Mouse (Mus musculus) large intestine, adult 2 months (tissue): ENCODE measurements around the gene Cfap99. TPM values are rescaled to one million over a fixed set of nuclear protein-coding genes. Genes with fewer than 3 reads are reported as not detected.
A peak's percentile ranks its signal among the peaks of the same experiment; 100 is the strongest.

Experiments
- DNase-seq: peaks from one replicate; pipeline ENCODE4 v3.0.0-alpha.2; 2012; ENCODE audit warnings: low read depth, low spot score
- WGBS: fragments of 180-500 bp; shearing (Covaris S2); methylation state at CpG from one replicate; pipeline ENCODE4 v1.1.7; 2018; 5-methylcytosine and 5-hydroxymethylcytosine counted together
- polyA plus RNA-seq: library from polyadenylated mRNA; depleted of rRNA; stranded (reverse); fragments of >200 nt; gene quantifications from 2 replicates; pipeline ENCODE4 v1.2.3, GENCODE M21; 2012

Gene Cfap99
- polyA plus RNA-seq, 1 experiment, result not detected

DNA sequence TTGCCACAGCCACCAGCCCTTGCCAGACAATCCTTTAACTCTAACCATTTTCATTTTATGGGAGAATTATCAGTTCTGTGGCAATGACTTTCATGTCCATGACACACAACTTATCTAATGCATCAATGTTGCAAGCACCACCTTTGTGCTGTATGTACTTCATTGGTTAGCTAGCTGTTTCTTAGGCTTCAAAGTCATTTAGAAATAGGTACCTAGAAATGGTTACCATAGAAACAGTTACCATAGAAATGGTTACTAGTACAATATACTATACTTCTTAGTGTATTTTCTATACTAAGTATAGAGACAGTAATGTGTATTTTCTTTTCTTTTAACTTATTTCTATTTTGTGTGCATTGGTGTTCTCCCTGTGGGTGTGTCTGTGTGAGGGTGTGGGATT lies 36.9 kb downstream of the Cfap99 start:
- DNase-seq, result no peak

DNA sequence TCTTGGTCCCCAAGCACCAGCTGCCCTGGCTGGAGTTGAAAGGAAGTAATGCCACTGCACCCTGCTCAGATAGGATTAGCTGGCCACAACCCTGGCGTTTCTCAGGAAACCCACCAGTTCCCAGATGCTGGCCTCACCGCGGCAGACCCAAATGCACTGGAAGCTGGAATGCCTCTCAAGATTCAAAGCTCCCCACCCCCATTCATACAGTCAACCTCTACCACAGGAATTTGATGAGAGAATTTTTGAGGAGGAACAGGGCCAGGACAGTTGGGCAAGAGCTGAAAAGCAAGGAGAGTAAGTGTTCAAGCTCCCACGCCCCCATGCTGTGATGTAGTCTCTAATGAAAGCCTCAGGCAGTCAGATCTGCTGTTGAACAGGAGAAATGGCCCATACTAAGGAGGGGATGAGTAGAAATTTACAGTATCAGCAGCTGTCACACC lies 37.9 kb downstream of the Cfap99 start:
- DNase-seq, result no peak
- WGBS, result 63% methylated on average over 4 of the region's 4 CpGs

DNA sequence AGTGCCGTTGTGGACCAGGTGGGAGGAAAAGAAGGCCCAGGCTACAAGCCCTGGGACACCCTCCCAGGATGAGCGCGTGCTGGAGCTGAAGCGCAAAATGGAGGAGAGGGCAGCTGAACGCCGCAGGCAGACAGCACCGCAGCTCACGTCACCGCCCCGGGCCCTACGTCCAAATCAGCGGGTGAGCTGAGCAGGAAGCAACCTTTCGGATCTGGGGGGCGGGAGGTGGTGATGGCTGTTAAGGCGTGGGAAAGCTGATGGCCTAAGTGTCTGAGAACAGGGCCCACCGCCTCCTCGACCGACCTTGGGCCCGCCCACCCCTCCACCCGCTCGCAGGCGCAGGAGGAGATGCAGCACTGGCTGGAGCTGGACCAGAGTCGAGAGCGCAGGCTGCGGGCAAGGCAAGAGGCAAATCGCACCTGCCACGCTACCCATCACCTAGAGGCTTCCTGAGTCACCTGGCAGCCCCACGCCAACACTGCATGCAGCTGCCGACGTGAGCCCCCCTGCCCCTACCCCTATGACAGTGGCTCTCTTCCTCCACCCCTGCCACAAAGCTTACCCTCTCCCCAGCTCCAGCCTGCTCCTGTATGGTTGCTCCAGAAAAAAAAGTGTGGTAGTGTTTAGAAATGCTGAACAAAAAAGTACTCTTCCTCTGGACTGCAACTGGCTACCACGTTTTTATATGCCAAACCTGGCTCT lies 38.6 kb downstream of the Cfap99 start:
- 14% methylated on average over 31 of the region's 31 CpGs for WGBS
- DNase-seq, result no peak

DNA sequence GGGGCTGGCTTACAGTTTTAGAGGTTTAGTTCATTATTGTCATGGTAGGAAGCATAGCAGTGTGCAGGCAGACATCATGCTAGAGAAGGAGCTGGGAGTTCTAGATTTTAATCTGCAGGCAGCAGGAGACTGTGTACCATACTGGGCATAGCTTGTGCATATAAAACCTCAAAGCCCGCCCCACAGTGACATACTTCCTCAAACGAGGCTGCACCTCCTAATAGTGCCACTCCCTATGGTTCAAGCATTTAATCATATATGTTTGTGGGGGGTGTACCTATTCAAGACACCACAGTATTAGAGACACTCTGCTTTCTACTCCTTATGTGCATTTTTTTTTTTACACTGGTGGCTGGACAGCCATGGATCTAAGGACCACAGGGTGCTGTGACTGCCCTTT lies 41.7 kb downstream of the Cfap99 start:
- DNase-seq, result no peak
- WGBS, result 68% methylated on average over 2 of the region's 2 CpGs

DNA sequence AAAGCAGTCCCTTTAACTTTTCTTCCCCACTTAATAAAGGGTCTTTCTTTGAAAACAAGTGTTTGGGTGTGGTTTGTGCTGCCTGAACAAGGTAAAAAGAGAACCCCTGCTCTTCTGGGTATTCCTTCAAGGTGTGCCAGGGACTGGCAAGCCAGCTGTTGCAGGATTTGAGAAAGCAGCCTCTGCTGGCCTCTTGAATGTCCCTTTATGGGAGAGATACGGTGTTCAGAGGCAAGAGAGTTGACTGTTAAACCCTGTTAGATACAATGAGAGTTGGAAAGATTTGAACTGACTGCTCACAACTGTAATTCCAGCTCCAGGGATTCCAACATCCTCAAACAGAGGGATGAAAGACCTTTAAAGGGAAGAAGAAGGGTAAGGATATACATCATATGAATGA lies 45.7 kb downstream of the Cfap99 start:
- WGBS, result 76% methylated on average over 1 of the region's 1 CpGs
- no peak for DNase-seq

DNA sequence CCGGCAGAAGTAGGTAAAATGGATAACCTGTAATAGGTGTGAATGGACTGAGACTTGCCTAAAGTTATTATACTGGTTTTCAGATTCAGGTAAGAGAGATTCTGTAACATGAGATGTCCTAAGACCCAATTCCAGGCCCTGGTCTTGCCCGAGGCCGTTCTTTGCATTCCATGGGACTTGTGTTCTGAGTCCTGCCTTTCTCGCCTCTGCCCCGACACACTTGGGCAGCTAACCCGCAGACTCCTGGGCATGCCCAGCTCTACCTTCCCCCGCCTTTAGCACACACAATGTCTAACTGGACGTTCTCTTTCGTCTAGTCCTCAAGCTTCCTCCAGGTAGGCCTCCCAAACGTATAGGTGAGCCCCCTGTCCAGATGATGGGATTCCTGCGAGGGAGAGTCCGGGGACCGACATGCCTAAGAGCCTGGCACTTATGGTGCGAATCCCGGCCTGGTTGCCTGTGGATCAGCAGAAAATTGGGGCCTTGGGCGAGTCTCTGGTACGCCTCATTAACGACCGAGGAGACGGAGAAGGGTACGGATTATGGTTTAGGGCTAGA lies 47.2 kb downstream of the Cfap99 start:
- DNase-seq, result no peak
- under 1% methylated on average over 21 of the region's 21 CpGs for WGBS

DNA sequence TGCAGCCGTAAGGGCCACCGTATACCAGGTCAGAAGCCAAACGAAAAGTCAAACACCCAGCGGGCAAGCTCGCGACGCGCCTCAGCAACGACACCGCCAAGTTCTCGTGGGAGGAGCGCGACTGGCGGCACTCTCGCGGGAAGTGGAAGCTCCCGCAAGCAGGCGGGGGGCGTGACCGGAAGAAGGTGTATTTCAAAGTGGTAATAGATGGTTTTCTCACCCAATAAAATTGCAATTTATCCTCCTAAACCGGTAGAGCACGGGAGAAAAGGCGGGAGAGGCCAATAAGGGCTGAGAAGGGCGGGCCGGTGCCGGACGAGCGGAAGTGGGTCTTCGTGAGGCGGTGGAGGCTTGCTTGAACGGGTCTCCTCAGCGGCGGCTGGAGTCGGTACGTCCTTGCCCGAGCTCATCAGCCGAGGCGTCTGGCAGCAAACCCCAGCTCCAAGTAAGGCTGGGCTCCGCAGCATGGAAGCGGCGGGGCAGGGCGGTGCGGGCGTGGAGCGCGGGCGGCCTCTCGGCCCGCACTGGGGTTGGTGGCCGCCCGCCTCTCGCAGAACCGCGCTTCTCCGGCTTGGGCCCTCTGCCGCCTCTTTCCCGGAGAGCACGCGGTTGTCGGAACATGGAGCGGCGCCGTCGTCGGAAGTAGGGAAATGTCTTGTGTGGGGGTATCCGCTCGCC lies 47.8 kb downstream of the Cfap99 start, which contains the start of gene Rnf4:
Gene Rnf4 (plus strand): TSS at position 193 of the 678 bp plus-strand sequence.
- peak; percentile 88 for DNase-seq
- under 1% methylated on average over 67 of the region's 67 CpGs for WGBS

DNA sequence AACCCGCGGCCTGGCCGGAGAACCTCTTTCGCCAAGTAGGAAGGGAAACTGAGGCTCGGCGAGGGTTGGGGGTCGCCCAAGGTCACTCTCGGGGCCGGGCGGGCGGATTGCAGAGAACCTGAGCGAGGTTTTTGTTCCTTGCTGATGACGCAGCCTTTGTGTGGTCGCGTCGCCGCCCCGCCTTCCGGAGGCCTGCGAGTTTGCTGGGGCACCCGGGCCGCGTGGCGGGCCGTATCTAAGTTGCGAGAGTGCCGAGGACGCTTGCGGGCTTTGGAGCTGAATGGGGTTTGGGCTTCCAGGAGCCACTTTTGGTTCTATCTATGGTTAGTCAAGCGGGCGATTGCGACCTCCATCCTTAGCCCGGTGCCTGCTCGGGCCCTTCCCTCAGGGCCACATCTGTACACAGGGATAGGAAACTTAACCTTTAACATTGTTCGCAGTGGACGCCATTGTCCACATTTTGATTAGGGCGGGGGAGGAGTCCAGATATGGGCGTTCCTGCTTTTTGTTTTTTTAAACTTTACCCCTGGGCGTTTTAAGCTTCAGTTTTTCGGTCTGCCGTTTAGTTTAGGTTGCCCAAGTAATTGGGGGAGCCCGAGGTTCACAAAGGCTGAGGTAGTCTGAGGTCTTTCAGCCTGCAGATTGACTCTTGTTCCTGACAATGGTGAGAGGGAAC lies 48.5 kb downstream of the Cfap99 start:
- no peak for DNase-seq
- under 1% methylated on average over 42 of the region's 42 CpGs for WGBS

DNA sequence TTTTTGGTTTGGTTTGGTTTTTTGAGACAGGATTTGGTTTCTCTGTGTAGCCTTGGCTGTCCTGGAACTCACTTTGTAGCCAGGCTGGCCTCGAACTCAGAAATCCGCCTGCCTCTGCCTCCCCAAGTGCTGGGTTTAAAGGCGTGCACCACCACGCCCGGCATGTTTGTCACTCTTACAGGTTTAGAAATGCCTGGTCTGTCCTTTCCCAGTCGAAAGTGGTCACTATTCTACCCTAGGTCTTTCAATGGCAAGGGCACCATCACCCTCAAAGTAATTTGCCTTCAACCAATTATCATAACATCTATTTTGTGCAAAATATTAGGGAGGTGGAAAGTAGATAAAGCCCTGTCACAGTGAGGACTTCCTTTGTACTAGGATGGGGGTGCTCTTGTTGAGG lies 51.8 kb downstream of the Cfap99 start:
- WGBS, result 85% methylated on average over 6 of the region's 6 CpGs
- DNase-seq, result no peak

DNA sequence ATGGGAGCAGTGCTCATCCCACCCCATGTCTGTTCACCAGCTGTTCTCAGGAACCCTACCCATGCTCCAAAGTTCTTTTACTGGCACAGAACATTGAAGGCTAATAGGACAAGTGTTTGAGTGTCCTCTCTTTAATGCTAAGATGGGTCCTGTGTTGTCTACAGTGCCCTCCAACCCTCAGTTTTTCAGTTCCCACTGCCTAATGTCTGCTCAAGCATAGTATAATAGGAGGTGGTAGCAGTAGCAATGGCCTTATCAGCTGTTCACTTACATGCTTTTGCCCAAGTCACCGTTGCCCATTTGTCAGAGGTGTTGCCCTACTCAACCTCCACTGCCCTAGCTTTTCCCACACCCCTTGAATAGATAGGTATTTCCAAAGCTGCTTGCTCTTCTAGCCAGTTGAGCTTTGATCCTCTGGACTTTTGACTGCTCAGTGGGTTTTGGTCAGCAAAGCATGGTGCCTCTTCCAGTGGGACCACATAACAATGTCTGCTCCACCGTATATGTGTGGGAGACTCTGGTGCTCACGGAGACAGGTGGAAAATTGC lies 63.8 kb downstream of the Cfap99 start:
- no peak for DNase-seq
- 96% methylated on average over 3 of the region's 3 CpGs for whole genome bisulfite sequencing

DNA sequence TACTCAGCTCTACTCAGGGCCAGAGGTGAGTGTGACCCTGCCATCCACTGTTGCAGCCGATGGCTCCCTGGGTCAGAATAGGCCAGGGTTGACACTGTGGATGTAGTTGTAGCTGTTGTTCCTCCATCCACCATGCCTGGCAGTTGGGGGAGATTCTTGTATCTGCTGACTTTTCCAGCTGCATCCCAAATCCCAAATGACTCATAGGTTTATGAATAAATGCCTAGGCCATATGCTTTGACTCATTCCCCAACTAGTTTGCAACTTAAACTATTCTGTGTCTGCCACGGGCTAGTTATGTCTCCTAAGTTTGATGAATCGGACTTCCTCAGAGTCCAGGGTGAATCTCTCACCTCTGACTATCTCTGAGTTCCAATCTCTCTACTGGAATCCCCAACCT lies 71.9 kb downstream of the Cfap99 start:
- no peak for DNase-seq
- WGBS, result 84% methylated on average over 3 of the region's 3 CpGs

DNA sequence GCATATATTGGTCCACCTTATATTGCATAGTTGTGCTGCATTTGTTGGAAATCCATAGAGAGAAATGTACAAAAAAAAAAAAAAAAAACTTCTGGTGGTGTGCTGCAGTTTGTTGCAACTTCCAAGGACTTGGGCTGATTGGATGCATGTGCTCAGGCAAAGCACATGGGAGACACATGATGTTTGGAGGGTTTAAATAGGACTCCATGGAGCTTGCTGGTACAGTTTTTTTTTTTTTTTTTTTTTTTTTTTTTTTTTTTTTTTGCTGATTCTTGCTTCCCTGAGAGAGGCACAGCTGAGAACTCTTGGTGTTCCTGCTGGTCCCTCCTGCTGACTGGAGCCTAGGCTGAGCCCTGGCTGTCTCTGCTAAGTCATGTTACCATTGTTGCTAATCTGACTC lies 74.7 kb downstream of the Cfap99 start:
- DNase-seq, result no peak

DNA sequence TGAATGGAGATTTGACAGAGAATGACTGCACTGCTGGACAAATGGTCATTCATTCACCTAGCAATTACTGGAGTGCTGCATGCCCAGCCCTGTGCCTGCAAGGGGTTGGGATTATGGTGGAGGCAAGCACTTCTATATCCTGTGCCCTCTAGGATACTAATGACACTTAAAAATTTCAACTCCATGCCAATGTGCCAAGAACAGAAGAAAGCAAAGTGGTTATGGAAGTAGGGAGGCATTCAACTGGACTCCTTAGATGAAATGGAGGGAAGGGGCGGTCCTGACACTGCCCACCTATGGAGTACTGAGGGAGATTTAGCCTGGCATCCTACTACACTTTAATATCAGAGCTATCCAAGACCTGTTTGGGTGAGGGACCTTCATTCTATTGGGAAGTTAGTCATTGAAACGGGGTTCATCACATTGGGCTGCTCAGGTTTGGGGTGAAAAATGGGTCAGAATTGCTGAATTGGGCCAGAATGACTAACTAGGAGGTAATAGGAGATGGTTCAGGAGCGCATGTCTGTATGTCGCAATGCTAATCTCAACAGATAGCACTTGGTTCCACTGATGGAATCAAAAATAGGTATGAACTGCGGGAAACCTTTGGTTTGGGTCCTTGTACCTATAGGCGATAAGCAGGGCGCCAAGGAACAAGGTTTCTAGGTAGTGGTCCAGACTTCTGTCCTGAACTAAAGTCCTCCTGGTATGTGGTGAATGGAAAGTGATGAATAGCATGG lies 80.3 kb downstream of the Cfap99 start:
- WGBS, result 72% methylated on average over 7 of the region's 7 CpGs
- no peak for DNase-seq

DNA sequence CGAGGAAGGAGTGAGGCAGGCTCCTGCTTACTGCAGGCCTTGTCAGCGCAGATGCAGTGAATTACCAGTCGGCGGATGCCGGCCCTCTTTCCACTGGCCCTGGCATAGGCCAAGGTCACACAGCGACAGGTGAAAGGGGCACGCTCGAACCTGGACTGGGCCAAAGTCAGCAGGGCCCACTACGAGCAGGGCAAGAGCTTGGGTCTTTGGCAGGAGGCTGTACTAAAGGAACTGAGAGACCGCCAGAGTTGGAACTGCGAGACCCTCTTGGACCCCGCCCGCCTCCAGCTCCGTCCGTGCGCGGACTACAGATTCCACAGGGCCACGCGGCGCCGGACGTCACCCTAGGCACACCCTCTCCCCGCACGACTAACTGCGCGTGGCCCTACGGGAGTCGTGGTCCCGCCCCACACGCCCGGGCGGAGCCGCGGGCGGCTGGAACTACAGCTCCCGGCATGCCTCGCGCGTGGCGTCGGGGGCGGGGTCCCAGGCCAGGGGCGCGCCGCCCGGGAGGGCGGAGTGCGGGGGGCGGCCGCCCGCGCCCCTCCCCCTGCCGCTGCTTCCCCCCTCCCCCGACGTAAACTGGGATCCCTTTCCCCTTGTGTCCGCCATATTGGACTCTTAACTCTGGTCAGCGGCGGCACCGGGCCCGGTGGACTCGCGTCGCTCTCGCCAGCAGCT lies 81.1 kb downstream of the Cfap99 start, which contains the start of gene Fam193a:
Gene Fam193a (plus strand): TSS at position 593 of the 681 bp plus-strand sequence.
- 1% methylated on average over 58 of the region's 64 CpGs for WGBS
- DNase-seq, result peak; percentile 59

DNA sequence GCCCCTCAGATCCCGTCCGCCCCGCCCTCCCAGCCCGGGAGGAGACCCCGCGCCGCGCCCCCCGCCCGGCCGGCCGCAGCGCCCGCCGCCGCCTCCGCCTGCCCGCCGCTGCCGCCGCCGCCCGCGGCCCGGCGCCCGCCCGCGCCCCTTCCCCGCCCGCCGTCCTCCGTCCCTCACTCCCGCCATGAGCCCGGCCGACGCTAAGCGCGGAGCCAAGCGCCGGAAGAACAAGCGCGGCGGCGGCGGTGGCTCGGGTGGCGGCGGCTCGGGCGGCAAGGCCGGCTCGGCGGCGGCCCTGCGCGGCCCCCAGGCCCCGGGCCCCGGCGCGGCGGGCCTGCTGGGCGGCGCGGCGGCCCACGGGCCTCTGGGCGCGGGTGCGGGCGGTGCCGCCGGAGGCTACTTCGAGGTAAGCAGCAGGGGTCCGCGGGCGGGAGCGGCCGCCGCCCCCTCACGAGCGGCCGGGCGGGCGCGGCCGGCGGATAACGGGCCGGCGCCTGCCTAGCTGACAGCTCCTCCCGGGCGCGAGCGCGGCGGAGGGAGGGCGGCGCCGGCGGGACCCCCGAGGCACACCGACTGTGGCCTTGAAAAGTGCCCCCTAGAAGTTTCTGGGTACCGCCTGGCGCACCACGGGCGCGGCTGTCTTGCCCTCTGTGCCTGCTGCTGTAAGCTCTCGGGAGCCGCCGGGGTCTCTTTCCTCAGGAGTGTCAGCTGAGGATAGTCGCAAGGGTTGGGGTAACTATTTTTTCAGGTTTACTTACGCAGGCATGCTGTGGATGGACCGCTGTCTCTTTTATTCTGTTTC lies 81.8 kb downstream of the Cfap99 start:
- 1% methylated on average over 95 of the region's 114 CpGs for WGBS
- DNase-seq, result no peak

DNA sequence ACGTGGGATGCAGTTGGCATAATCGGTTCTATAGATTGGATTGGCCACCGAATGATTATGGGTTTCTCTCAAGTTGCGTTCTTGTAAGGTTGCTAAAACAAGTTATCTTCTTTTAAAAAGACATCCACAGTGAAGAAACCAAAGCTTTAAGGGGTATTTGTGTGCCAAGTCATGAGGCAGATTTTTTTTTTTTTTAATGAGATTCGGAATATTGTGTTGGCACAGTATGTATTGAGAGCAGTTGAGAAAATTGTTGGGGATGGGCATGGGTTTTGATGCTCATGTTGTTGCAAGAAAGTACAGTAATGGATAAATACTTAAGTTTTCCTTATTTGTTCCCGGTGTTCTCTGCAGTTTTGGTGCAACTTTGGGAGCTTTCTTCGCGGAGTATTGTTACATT lies 82.4 kb downstream of the Cfap99 start:
- DNase-seq, result no peak
- WGBS, result 18% methylated on average over 8 of the region's 8 CpGs

DNA sequence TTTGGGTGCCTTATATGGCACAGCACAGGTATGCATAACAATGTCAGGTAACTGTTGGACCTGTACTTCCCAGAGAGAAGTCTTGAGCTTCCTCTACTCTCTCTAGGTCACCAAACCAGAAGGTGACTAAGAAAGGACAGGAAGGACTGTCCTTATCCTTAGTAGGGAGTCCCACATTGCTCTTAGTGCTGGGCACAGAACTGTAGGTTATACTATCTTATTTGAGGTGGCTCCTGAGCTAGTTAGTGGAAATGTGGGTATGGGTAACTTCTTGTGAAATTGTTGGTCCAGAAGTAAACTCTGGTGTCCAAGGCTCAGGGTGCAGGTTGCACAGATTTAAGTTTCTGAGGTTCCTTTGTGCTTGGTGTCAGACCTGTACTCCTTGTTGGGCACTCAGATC lies 83.7 kb downstream of the Cfap99 start:
- DNase-seq, result no peak

DNA sequence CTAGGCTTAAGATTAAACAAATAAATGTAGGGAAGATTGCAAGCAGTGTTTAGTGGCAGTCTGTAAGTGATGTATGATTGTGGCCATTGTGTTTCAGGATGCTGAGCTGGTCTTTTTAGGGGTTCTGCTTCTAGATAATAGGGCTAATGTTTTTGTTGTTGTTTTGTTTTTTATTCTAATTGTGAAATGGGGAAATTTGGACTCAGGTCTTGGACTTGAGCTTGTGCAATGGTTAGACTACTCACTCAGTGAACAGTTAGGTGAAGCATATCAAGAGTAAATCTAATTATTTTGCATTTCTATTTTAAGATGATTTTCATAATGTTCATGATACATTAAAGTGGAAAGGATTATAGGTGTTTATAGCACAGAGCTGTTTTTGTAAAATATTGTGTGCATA lies 84.1 kb downstream of the Cfap99 start:
- DNase-seq, result no peak
